Mouse (Mus musculus) cortical plate, adult 2 months (tissue): Measurements from ENCODE around the gene Fhad1. TPM values are rescaled to one million over a fixed set of nuclear protein-coding genes. Genes with fewer than 3 reads are reported as not detected.

Source experiments
- H3K27ac ChIP-seq: fragments of 200-500 bp; 2 replicates; pipeline ENCODE4 v1.5.1; 2012; ENCODE audit warnings: low read length, control low read depth, inconsistent platforms; ENCODE audit not compliant: insufficient read depth
- H3K4me1 ChIP-seq: fragments of 200-500 bp; 2 replicates; pipeline ENCODE4 v1.6.1; 2011; ENCODE audit warnings: low read length; ENCODE audit not compliant: control insufficient read depth, insufficient read depth
- H3K4me3 ChIP-seq: fragments of 200-500 bp; 2 replicates; pipeline ENCODE4 v1.5.1; 2011; ENCODE audit warnings: mild to moderate bottlenecking, low read length, control low read depth; ENCODE audit not compliant: insufficient read depth
- CTCF ChIP-seq: fragments of 200-500 bp; IDR thresholded peaks from 2 replicates; pipeline ENCODE4 v1.5.1; 2011; ENCODE audit warnings: mild to moderate bottlenecking, control low read depth, low read length; ENCODE audit not compliant: insufficient read depth; ENCODE audit errors: extremely low read depth
- POLR2A ChIP-seq: fragments of 200-500 bp; IDR thresholded peaks from 2 replicates; pipeline ENCODE4 v1.6.1; 2011; ENCODE audit warnings: mild to moderate bottlenecking, low read length, control low read depth; ENCODE audit not compliant: insufficient read depth; ENCODE audit errors: extremely low read depth
- polyA plus RNA-seq: library from polyadenylated mRNA; depleted of rRNA; stranded (reverse); fragments of >200 nt; gene quantifications from 2 replicates; pipeline ENCODE4 v1.2.3, GENCODE M21; 2012

Gene Fhad1
- polyA plus RNA-seq, 1 experiment: 8.2 TPM

DNA sequence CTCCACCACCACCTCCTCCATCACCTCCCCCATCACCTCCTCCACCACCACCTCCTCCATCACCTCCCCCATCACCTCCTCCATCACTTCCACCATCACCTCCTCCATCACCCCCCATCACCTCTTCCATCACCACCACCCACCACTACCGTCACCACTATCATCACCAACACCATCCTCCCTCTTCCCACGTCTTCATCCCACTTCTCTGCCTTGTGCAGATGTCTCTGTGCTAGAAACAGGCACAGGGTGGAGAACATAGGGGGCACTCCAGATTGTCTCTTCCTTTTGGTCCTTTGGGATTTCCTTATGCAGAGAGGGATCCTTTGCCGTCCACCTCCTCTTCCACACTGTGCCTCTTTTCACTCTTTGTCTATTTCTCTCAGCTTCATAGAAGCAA, 66.1 kb downstream of the Fhad1 start:
- Histone ChIP-seq H3K4me3 (no peak overlapping the region), H3K4me1 (peaks cover 7% of the 10 kb centered on the region), H3K27ac (no peak overlapping the region)
- no peak for TF ChIP-seq CTCF
- TF ChIP-seq POLR2A: no peak

- Histone ChIP-seq H3K4me3 (no peak overlapping the region), H3K4me1 (no peaks in the 10 kb centered on the region), H3K27ac (no peak overlapping the region)
- no peak for TF ChIP-seq CTCF
- TF ChIP-seq POLR2A: no peak
These were observed 72.5 kb downstream of the Fhad1 start for GRCm38 (mm10) chr4:141942403-141942802.

DNA sequence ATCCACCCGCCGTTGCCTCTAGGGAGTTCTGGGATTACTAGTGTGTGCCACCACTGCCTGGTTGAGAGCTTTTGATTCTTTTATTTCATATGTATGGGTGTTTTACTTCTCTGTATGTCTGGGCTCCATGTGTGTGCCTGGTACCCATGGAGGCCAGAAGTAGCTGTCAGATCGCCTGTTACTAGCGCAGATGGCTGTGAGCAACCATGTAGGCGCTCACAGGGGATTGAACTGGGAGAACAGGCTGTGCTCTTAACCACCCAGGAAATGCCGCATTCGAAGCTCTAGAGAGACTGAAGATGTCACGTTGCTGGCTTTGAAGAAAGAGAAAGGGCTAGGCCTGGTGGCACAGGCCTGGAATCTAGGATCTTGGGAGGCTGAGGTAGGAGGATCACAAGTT, 73.6 kb downstream of the Fhad1 start:
- no peak overlapping the region for H3K27ac ChIP-seq

GRCm38 (mm10) chr4:141938535-141938934, 76.3 kb downstream of the Fhad1 start:
- H3K27ac ChIP-seq: no peak overlapping the region
- H3K4me1 ChIP-seq: no peaks in the 10 kb centered on the region
- TF ChIP-seq CTCF (no peak), POLR2A (no peak)
- H3K4me3 ChIP-seq: no peak overlapping the region

More for the DNA sequence above, 73.6 kb downstream of the Fhad1 start:
- Histone ChIP-seq H3K4me1 (no peaks in the 10 kb centered on the region), H3K4me3 (no peak overlapping the region)
- TF ChIP-seq POLR2A (no peak), CTCF (no peak)

DNA sequence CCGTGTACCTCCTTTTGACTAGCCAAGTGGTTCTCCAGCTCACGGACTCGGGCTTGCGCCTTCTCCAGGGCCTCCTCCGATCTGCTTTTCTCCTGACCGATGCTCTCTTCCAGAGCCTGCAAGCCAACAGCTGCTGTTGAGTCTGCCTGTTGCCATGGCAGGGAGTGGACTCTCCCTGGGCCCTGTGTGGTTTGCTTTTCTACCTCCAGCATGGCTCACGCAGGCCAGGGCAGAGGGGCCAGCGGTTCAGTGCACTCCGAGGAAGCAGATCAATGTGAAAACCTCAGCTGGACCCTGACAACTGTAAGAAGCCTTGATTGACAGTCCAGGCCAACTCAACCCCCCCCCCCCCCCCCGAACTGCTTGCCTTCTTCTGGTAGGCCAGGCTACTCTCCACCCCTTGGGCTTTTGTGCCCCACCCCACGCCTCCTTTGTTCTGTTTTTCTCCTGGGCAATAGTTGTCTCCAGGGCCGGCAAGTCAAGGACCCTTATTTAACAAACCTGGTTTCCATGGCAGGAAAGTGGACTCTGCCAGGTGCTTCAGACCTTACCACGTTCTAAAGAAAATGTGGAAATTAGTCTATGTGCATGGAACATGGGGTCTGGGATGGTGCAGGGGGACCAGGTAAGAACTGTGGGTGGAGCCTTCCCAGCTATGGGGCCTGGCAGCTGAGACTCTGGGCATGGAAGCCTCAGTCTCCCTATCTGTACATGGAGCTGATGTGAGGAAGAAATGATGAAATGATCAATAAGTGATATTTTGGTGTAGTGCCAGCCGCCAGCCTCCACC, 81.9 kb downstream of the Fhad1 start:
- Histone ChIP-seq H3K27ac (no peak overlapping the region), H3K4me1 (no peaks in the 10 kb centered on the region), H3K4me3 (no peak overlapping the region)
- TF ChIP-seq CTCF: no peak
- no peak for TF ChIP-seq POLR2A

DNA sequence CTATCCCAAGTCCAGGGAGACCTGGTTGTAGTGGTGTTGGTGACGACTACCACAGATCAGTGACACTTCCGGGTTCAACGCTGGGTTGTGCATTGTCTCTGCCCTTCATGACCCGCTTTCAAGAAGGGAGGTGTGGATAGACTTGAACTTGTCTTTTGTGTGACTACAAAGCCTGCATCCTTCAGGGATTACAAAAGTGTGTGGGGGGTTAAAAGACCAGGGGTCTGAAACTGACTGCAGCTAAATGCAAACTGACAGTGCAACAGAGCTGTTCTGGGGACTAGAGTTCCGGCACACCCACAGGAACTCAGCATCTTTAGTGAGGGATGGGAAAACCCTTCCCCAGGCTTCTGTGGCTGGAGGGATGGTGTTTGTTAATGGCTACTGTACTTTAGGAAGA, 83.4 kb downstream of the Fhad1 start:
- TF ChIP-seq CTCF: no peak
- TF ChIP-seq POLR2A: no peak

DNA sequence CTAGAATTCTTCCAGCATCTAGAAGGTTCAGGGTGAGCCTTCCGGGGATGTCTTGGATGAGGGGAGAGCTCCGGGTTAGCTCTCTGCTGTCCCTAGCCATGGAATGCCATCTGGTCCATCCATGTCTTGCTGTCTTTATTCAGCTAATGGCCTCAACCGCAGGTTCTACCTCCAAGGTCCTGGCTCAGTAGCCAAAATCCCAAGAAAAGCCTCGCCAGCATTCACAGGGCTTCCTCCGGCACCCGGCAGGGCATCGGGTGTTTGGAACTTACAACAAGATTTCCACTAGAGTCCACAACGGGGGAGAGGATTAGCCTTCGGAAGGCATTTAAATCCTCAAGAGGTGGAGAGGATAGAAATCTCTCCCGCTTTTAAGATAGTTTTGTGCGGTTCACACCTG, 84.9 kb downstream of the Fhad1 start:
- no peak overlapping the region for H3K4me3 ChIP-seq
- no peak overlapping the region for H3K27ac ChIP-seq
- no peak for TF ChIP-seq POLR2A
- TF ChIP-seq CTCF: no peak
- H3K4me1 ChIP-seq: no peaks in the 10 kb centered on the region

More for the DNA sequence above, 83.4 kb downstream of the Fhad1 start:
- Histone ChIP-seq H3K27ac (no peak overlapping the region), H3K4me1 (no peaks in the 10 kb centered on the region), H3K4me3 (no peak overlapping the region)

DNA sequence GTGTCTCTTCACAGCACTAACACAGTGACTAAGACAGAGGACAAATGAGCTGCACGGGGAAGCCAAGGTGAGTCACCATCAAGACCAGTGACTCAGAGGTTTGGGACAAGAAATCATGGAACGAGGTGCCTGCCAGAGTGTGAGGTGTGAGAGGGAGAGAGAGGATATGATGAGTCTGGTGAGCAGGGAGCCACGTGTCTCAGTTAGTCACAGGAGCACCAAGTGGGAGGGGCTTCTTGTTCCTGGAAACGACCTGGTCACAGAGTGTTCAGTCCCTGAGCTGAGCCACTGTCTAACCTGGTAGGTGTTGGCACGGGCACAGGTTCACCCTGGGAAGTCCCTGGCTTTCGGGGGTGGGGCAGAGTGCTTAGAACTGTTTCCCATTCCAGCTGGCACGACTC, 86.0 kb downstream of the Fhad1 start:
- H3K27ac ChIP-seq: no peak overlapping the region
- H3K4me3 ChIP-seq: no peak overlapping the region
- H3K4me1 ChIP-seq: no peaks in the 10 kb centered on the region
- TF ChIP-seq CTCF: no peak
- no peak for TF ChIP-seq POLR2A

- Histone ChIP-seq H3K4me1 (no peaks in the 10 kb centered on the region), H3K4me3 (no peak overlapping the region), H3K27ac (no peak overlapping the region)
- TF ChIP-seq CTCF: no peak
- no peak for TF ChIP-seq POLR2A
These were observed 89.0 kb downstream of the Fhad1 start for GRCm38 (mm10) chr4:141925781-141926345.

GRCm38 (mm10) chr4:141923961-141924360, 90.9 kb downstream of the Fhad1 start:
- no peak overlapping the region for H3K4me3 ChIP-seq
- no peak overlapping the region for H3K27ac ChIP-seq
- H3K4me1 ChIP-seq: no peaks in the 10 kb centered on the region
- no peak for TF ChIP-seq POLR2A
- TF ChIP-seq CTCF: no peak
